Mouse (Mus musculus): ENCODE measurements around the gene Impdh2. TPM values are rescaled to one million over a fixed set of nuclear protein-coding genes. Genes with fewer than 3 reads are reported as not detected.

Gene Impdh2
- 173 and 179 TPM in 2 replicates for polyA plus RNA-seq (2015; fragmentation: Nextera tagmentation; extraction: Ambion mirVana)

- peaks cover 46% of the 10 kb centered on the region for H3K36me3 ChIP-seq
- peak within 1 kb of the TSS; percentile 72 for H3K9ac ChIP-seq
- peaks cover 15% of the 10 kb centered on the region for H3K4me1 ChIP-seq (replicated peaks)
- H3K27me3 ChIP-seq (replicated peaks): no peaks in the 10 kb centered on the region
- H3K4me2 ChIP-seq (replicated peaks): peak within 1 kb of the TSS; percentile 66
- WGBS: under 1% methylated on average over 53 of the region's 53 CpGs
- no peaks in the 10 kb centered on the region for H3K9me3 ChIP-seq
- H3K27ac ChIP-seq: peak within 1 kb of the TSS; percentile 70
- ATAC-seq: peak; percentile 99
- H3K4me3 ChIP-seq (replicated peaks): peak within 1 kb of the TSS; percentile 56
Measured at GRCm38 (mm10) chr9:108560227-108560841, at the start of gene Impdh2. Gene Impdh2, plus strand, starts transcription at chr9:108560286.

- peak within 1 kb of the TSS; percentile 93 for H3K4me3 ChIP-seq (replicated peaks)
- H3K27ac ChIP-seq: peak within 1 kb of the TSS; percentile 99
- peak; percentile 97 for ATAC-seq
- WGBS: 1% methylated on average over 54 of the region's 55 CpGs
- no peaks in the 10 kb centered on the region for H3K9me3 ChIP-seq
- H3K36me3 ChIP-seq: peaks cover 31% of the 10 kb centered on the region
- peaks cover 9% of the 10 kb centered on the region for H3K4me1 ChIP-seq (replicated peaks)
- peak within 1 kb of the TSS; percentile 99 for H3K9ac ChIP-seq
- H3K27me3 ChIP-seq (replicated peaks): no peaks in the 10 kb centered on the region
- peak within 1 kb of the TSS; percentile 92 for H3K4me2 ChIP-seq (replicated peaks)
Measured at GRCm38 (mm10) chr9:108516380-108517251, 43.5 kb upstream of the Impdh2 start, which contains the start of gene Qrich1. Gene Qrich1, plus strand, starts transcription at chr9:108516806.

GRCm38 (mm10) chr9:108517253-108517930 lies 42.7 kb upstream of the Impdh2 start:
- peak overlapping the region; percentile 99 for H3K9ac ChIP-seq
- peaks cover 9% of the 10 kb centered on the region for H3K4me1 ChIP-seq (replicated peaks)
- H3K27ac ChIP-seq: peak overlapping the region; percentile 99
- peak overlapping the region; percentile 92 for H3K4me2 ChIP-seq (replicated peaks)
- ATAC-seq: peak; percentile 86
- WGBS: under 1% methylated on average over 88 of the region's 95 CpGs
- H3K36me3 ChIP-seq: peaks cover 29% of the 10 kb centered on the region
- no peaks in the 10 kb centered on the region for H3K27me3 ChIP-seq (replicated peaks)
- H3K4me3 ChIP-seq (replicated peaks): peak overlapping the region; percentile 93
- H3K9me3 ChIP-seq: no peaks in the 10 kb centered on the region

GRCm38 (mm10) chr9:108517931-108518332 lies 42.2 kb upstream of the Impdh2 start:
- H3K9ac ChIP-seq: peak overlapping the region; percentile 99
- peaks cover 9% of the 10 kb centered on the region for H3K4me1 ChIP-seq (replicated peaks)
- H3K27me3 ChIP-seq (replicated peaks): no peaks in the 10 kb centered on the region
- H3K4me3 ChIP-seq (replicated peaks): peak overlapping the region; percentile 93
- peak overlapping the region; percentile 92 for H3K4me2 ChIP-seq (replicated peaks)
- WGBS: under 1% methylated on average over 13 of the region's 13 CpGs
- peaks cover 25% of the 10 kb centered on the region for H3K36me3 ChIP-seq
- no peaks in the 10 kb centered on the region for H3K9me3 ChIP-seq
- peak; percentile 24; the same call in 1 of the 2 replicates for ATAC-seq
- H3K27ac ChIP-seq: peak overlapping the region; percentile 99

GRCm38 (mm10) chr9:108521604-108522003 lies 38.5 kb upstream of the Impdh2 start:
- Histone ChIP-seq H3K4me2 (replicated peaks) (no peak overlapping the region), H3K4me1 (replicated peaks) (peaks cover 5% of the 10 kb centered on the region), H3K9ac (no peak overlapping the region), H3K4me3 (replicated peaks) (no peak overlapping the region), H3K36me3 (peaks cover 6% of the 10 kb centered on the region; the same call in 1 of the 2 replicates), H3K27me3 (replicated peaks) (no peaks in the 10 kb centered on the region), H3K9me3 (no peaks in the 10 kb centered on the region), H3K27ac (no peak overlapping the region)
- ATAC-seq: no peak
- 81% methylated on average over 2 of the region's 2 CpGs for WGBS

GRCm38 (mm10) chr9:108523341-108523740 lies 36.7 kb upstream of the Impdh2 start:
- 94% methylated on average over 4 of the region's 4 CpGs for WGBS
- H3K4me3 ChIP-seq (replicated peaks): no peak overlapping the region
- no peaks in the 10 kb centered on the region for H3K9me3 ChIP-seq
- no peak for ATAC-seq
- peaks cover 6% of the 10 kb centered on the region; the same call in 1 of the 2 replicates for H3K36me3 ChIP-seq
- H3K4me2 ChIP-seq (replicated peaks): no peak overlapping the region
- peaks cover 5% of the 10 kb centered on the region for H3K4me1 ChIP-seq (replicated peaks)
- H3K27ac ChIP-seq: no peak overlapping the region
- H3K27me3 ChIP-seq (replicated peaks): no peaks in the 10 kb centered on the region
- H3K9ac ChIP-seq: no peak overlapping the region

GRCm38 (mm10) chr9:108525400-108525799 lies 34.7 kb upstream of the Impdh2 start:
- Histone ChIP-seq H3K4me2 (replicated peaks) (no peak overlapping the region), H3K9ac (no peak overlapping the region), H3K27me3 (replicated peaks) (no peaks in the 10 kb centered on the region), H3K4me3 (replicated peaks) (no peak overlapping the region), H3K27ac (no peak overlapping the region), H3K9me3 (no peaks in the 10 kb centered on the region), H3K36me3 (peaks cover 17% of the 10 kb centered on the region), H3K4me1 (replicated peaks) (no peaks in the 10 kb centered on the region)
- no peak for ATAC-seq
- WGBS: 73% methylated on average over 3 of the region's 3 CpGs

GRCm38 (mm10) chr9:108530954-108531353 lies 29.1 kb upstream of the Impdh2 start:
- no peaks in the 10 kb centered on the region for H3K9me3 ChIP-seq
- 77% methylated on average over 1 of the region's 1 CpGs for whole genome bisulfite sequencing
- ATAC-seq: no peak
- no peaks in the 10 kb centered on the region for H3K27me3 ChIP-seq (replicated peaks)
- H3K4me1 ChIP-seq (replicated peaks): no peaks in the 10 kb centered on the region
- no peak overlapping the region for H3K27ac ChIP-seq
- peaks cover 37% of the 10 kb centered on the region for H3K36me3 ChIP-seq
- H3K4me2 ChIP-seq (replicated peaks): no peak overlapping the region
- H3K4me3 ChIP-seq (replicated peaks): no peak overlapping the region
- no peak overlapping the region for H3K9ac ChIP-seq

- peaks cover 42% of the 10 kb centered on the region for H3K36me3 ChIP-seq
- no peaks in the 10 kb centered on the region for H3K9me3 ChIP-seq
- no peak overlapping the region for H3K4me2 ChIP-seq (replicated peaks)
- H3K4me1 ChIP-seq (replicated peaks): no peaks in the 10 kb centered on the region
- no peak for ATAC-seq
- WGBS: 96% methylated on average over 1 of the region's 1 CpGs
- H3K9ac ChIP-seq: no peak overlapping the region
- no peak overlapping the region for H3K4me3 ChIP-seq (replicated peaks)
- no peaks in the 10 kb centered on the region for H3K27me3 ChIP-seq (replicated peaks)
- H3K27ac ChIP-seq: no peak overlapping the region
Measured at GRCm38 (mm10) chr9:108531496-108531895, 28.6 kb upstream of the Impdh2 start.

GRCm38 (mm10) chr9:108540846-108541245 lies 19.2 kb upstream of the Impdh2 start:
- Histone ChIP-seq H3K9me3 (no peaks in the 10 kb centered on the region), H3K4me3 (replicated peaks) (no peak overlapping the region), H3K27me3 (replicated peaks) (no peaks in the 10 kb centered on the region), H3K27ac (no peak overlapping the region), H3K9ac (no peak overlapping the region), H3K4me1 (replicated peaks) (no peaks in the 10 kb centered on the region), H3K4me2 (replicated peaks) (no peak overlapping the region), H3K36me3 (peaks cover 59% of the 10 kb centered on the region)
- no peak for ATAC-seq

- Histone ChIP-seq H3K9ac (no peak overlapping the region), H3K27ac (no peak overlapping the region), H3K4me1 (replicated peaks) (no peaks in the 10 kb centered on the region), H3K36me3 (peaks cover 49% of the 10 kb centered on the region), H3K9me3 (no peaks in the 10 kb centered on the region), H3K4me2 (replicated peaks) (no peak overlapping the region), H3K4me3 (replicated peaks) (no peak overlapping the region), H3K27me3 (replicated peaks) (no peaks in the 10 kb centered on the region)
- 94% methylated on average over 3 of the region's 3 CpGs for WGBS
- no peak for ATAC-seq
Measured at GRCm38 (mm10) chr9:108545986-108546385, 14.1 kb upstream of the Impdh2 start.

- Histone ChIP-seq H3K4me1 (replicated peaks) (no peaks in the 10 kb centered on the region), H3K36me3 (peaks cover 40% of the 10 kb centered on the region), H3K27me3 (replicated peaks) (no peaks in the 10 kb centered on the region), H3K4me3 (replicated peaks) (no peak overlapping the region), H3K9me3 (no peaks in the 10 kb centered on the region), H3K4me2 (replicated peaks) (no peak overlapping the region), H3K27ac (no peak overlapping the region), H3K9ac (no peak overlapping the region)
- no peak for ATAC-seq
- WGBS: 90% methylated on average over 1 of the region's 1 CpGs
Measured at GRCm38 (mm10) chr9:108546875-108547274, 13.2 kb upstream of the Impdh2 start.

Data from intestine, embryonic 15.5 days (tissue).